Mouse (Mus musculus): ENCODE measurements around the gene Ptprg.

The Ptprg gene

GRCm38 (mm10) chr14:12145919-12146318 is 592.6 kb downstream of the Ptprg start:
- no peaks in the 10 kb centered on the region for H3K27me3 ChIP-seq (ENCODE audit: insufficient read depth, low read length)
- TF ChIP-seq POU5F1 (IDR thresholded peaks at IDR 0.05; ENCODE audit: borderline replicate concordance, low read length) (no peak), NANOG (IDR thresholded peaks at IDR 0.05; ENCODE audit: borderline replicate concordance, low read length) (no peak), CTCF (conservative IDR thresholded peaks at IDR 0.05; ENCODE audit: low read length) (peak; percentile 58)
- no peaks in the 10 kb centered on the region for H3K36me3 ChIP-seq (ENCODE audit: insufficient read depth, low read length)
- H3K9me3 ChIP-seq (ENCODE audit: low read length) = no peaks in the 10 kb centered on the region
- H3K4me3 ChIP-seq (replicated peaks; ENCODE audit: low read length) = no peak overlapping the region
- no peaks in the 10 kb centered on the region for H3K4me1 ChIP-seq (replicated peaks; ENCODE audit: low read depth, low read length)

- Histone ChIP-seq H3K9me3 (ENCODE audit: low read length) (no peaks in the 10 kb centered on the region), H3K36me3 (ENCODE audit: insufficient read depth, low read length) (peaks cover 9% of the 10 kb centered on the region), H3K4me3 (replicated peaks; ENCODE audit: low read length) (no peak overlapping the region), H3K4me1 (replicated peaks; ENCODE audit: low read depth, low read length) (no peaks in the 10 kb centered on the region), H3K27me3 (ENCODE audit: insufficient read depth, low read length) (no peaks in the 10 kb centered on the region)
- TF ChIP-seq NANOG (IDR thresholded peaks at IDR 0.05; ENCODE audit: borderline replicate concordance, low read length) (no peak), CTCF (conservative IDR thresholded peaks at IDR 0.05; ENCODE audit: low read length) (no peak), POU5F1 (IDR thresholded peaks at IDR 0.05; ENCODE audit: borderline replicate concordance, low read length) (no peak)
Measured at GRCm38 (mm10) chr14:12149529-12149928, 596.2 kb downstream of the Ptprg start.

- peaks cover 11% of the 10 kb centered on the region for H3K36me3 ChIP-seq (ENCODE audit: insufficient read depth, low read length)
- H3K4me3 ChIP-seq (replicated peaks; ENCODE audit: low read length) = no peak overlapping the region
- no peaks in the 10 kb centered on the region for H3K9me3 ChIP-seq (ENCODE audit: low read length)
- peaks cover 2% of the 10 kb centered on the region; the same call in 1 of the 2 replicates for H3K4me1 ChIP-seq (replicated peaks; ENCODE audit: low read depth, low read length)
- no peaks in the 10 kb centered on the region for H3K27me3 ChIP-seq (ENCODE audit: insufficient read depth, low read length)
- TF ChIP-seq NANOG (IDR thresholded peaks at IDR 0.05; ENCODE audit: borderline replicate concordance, low read length) = no peak
- no peak for TF ChIP-seq POU5F1 (IDR thresholded peaks at IDR 0.05; ENCODE audit: borderline replicate concordance, low read length)
- peak; percentile 64 for TF ChIP-seq CTCF (conservative IDR thresholded peaks at IDR 0.05; ENCODE audit: low read length)
Measured at GRCm38 (mm10) chr14:12151927-12152326, 598.6 kb downstream of the Ptprg start.

- H3K4me1 ChIP-seq (replicated peaks; ENCODE audit: low read depth, low read length) = peaks cover 6% of the 10 kb centered on the region; the same call in 1 of the 2 replicates
- H3K9me3 ChIP-seq (ENCODE audit: low read length) = no peaks in the 10 kb centered on the region
- H3K4me3 ChIP-seq (replicated peaks; ENCODE audit: low read length) = no peak overlapping the region
- peaks cover 11% of the 10 kb centered on the region for H3K36me3 ChIP-seq (ENCODE audit: insufficient read depth, low read length)
- H3K27me3 ChIP-seq (ENCODE audit: insufficient read depth, low read length) = no peaks in the 10 kb centered on the region
- no peak for TF ChIP-seq NANOG (IDR thresholded peaks at IDR 0.05; ENCODE audit: borderline replicate concordance, low read length)
- TF ChIP-seq POU5F1 (IDR thresholded peaks at IDR 0.05; ENCODE audit: borderline replicate concordance, low read length) = no peak
- TF ChIP-seq CTCF (conservative IDR thresholded peaks at IDR 0.05; ENCODE audit: low read length) = no peak
Measured at GRCm38 (mm10) chr14:12152748-12153147, 599.4 kb downstream of the Ptprg start.

GRCm38 (mm10) chr14:12153599-12153998 is 600.3 kb downstream of the Ptprg start:
- Histone ChIP-seq H3K27me3 (ENCODE audit: insufficient read depth, low read length) (no peaks in the 10 kb centered on the region), H3K36me3 (ENCODE audit: insufficient read depth, low read length) (peaks cover 11% of the 10 kb centered on the region), H3K4me3 (replicated peaks; ENCODE audit: low read length) (no peak overlapping the region), H3K9me3 (ENCODE audit: low read length) (no peaks in the 10 kb centered on the region), H3K4me1 (replicated peaks; ENCODE audit: low read depth, low read length) (peaks cover 6% of the 10 kb centered on the region; the same call in 1 of the 2 replicates)
- TF ChIP-seq POU5F1 (IDR thresholded peaks at IDR 0.05; ENCODE audit: borderline replicate concordance, low read length) = no peak
- TF ChIP-seq NANOG (IDR thresholded peaks at IDR 0.05; ENCODE audit: borderline replicate concordance, low read length) = no peak
- no peak for TF ChIP-seq CTCF (conservative IDR thresholded peaks at IDR 0.05; ENCODE audit: low read length)

GRCm38 (mm10) chr14:12161738-12162310 is 608.5 kb downstream of the Ptprg start:
- Histone ChIP-seq H3K4me1 (replicated peaks; ENCODE audit: low read depth, low read length) (peaks cover 5% of the 10 kb centered on the region; the same call in 1 of the 2 replicates), H3K9me3 (ENCODE audit: low read length) (no peaks in the 10 kb centered on the region), H3K4me3 (replicated peaks; ENCODE audit: low read length) (no peak overlapping the region), H3K36me3 (ENCODE audit: insufficient read depth, low read length) (0 out of 2 replicates have a peak, but pooled peaks cover 3% of the 10 kb centered on the region), H3K27me3 (ENCODE audit: insufficient read depth, low read length) (no peaks in the 10 kb centered on the region)
- no peak for TF ChIP-seq POU5F1 (IDR thresholded peaks at IDR 0.05; ENCODE audit: borderline replicate concordance, low read length)
- no peak for TF ChIP-seq NANOG (IDR thresholded peaks at IDR 0.05; ENCODE audit: borderline replicate concordance, low read length)
- no peak for TF ChIP-seq CTCF (conservative IDR thresholded peaks at IDR 0.05; ENCODE audit: low read length)

- no peaks in the 10 kb centered on the region for H3K27me3 ChIP-seq (ENCODE audit: insufficient read depth, low read length)
- no peaks in the 10 kb centered on the region for H3K4me1 ChIP-seq (replicated peaks; ENCODE audit: low read depth, low read length)
- TF ChIP-seq POU5F1 (IDR thresholded peaks at IDR 0.05; ENCODE audit: borderline replicate concordance, low read length) (no peak), NANOG (IDR thresholded peaks at IDR 0.05; ENCODE audit: borderline replicate concordance, low read length) (no peak), CTCF (conservative IDR thresholded peaks at IDR 0.05; ENCODE audit: low read length) (no peak)
- no peak overlapping the region for H3K4me3 ChIP-seq (replicated peaks; ENCODE audit: low read length)
- no peaks in the 10 kb centered on the region for H3K9me3 ChIP-seq (ENCODE audit: low read length)
- H3K36me3 ChIP-seq (ENCODE audit: insufficient read depth, low read length) = 0 out of 2 replicates have a peak, but pooled peaks cover 3% of the 10 kb centered on the region
Measured at GRCm38 (mm10) chr14:12162331-12162854, 609.1 kb downstream of the Ptprg start.

GRCm38 (mm10) chr14:12163196-12163595 is 609.9 kb downstream of the Ptprg start:
- no peak for TF ChIP-seq CTCF (conservative IDR thresholded peaks at IDR 0.05; ENCODE audit: low read length)
- TF ChIP-seq POU5F1 (IDR thresholded peaks at IDR 0.05; ENCODE audit: borderline replicate concordance, low read length) = no peak
- no peak overlapping the region for H3K4me3 ChIP-seq (replicated peaks; ENCODE audit: low read length)
- 0 out of 2 replicates have a peak, but pooled peaks cover 3% of the 10 kb centered on the region for H3K36me3 ChIP-seq (ENCODE audit: insufficient read depth, low read length)
- H3K4me1 ChIP-seq (replicated peaks; ENCODE audit: low read depth, low read length) = no peaks in the 10 kb centered on the region
- no peaks in the 10 kb centered on the region for H3K27me3 ChIP-seq (ENCODE audit: insufficient read depth, low read length)
- H3K9me3 ChIP-seq (ENCODE audit: low read length) = no peaks in the 10 kb centered on the region

Measured in E14TG2a.4 (cell line).